ENCODE assay signal across 8 mouse cellular contexts in the genomic region with DNA sequence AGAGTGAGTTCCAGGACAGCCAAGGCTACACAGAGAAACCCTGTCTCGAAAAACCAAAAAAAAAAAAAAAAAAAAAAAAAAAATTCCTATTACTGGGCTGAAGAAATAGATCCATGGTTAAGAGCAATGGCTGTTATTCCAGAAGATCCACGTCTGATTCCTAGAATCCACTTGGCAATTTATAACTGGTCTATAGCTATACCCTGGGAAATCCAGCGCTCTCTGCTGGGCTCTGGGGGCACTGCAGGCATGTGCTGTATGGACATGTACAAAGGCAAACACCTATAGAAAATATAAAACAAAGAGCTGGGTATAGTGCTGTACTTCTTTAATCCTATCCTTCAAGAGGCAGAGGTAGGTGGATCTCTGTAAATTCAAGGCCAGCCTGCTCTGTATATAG. TPM values are rescaled to one million over a fixed set of nuclear protein-coding genes. Genes with fewer than 3 reads are reported as not detected.
DNase-seq lines count a peak whose midpoint lies in the region; ATAC-seq and TF ChIP-seq lines count a peak whose summit lies in the region.

No protein-coding gene starts in this region.

- H3K4me3 ChIP-seq in bone marrow, adult 2 months (replicated peaks; ENCODE audit: control insufficient read depth, low read depth, low read length), result no peak overlapping the region

- no peak overlapping the region for H3K27ac ChIP-seq in bone marrow, adult 2 months (ENCODE audit: control insufficient read depth, insufficient read depth, low read depth, low read length, poor library complexity)

- peak; percentile 57 for TF ChIP-seq CTCF in bone marrow, adult 2 months (IDR thresholded peaks at IDR 0.05; ENCODE audit: control insufficient read depth, insufficient read depth, low read length)

- peak; percentile 31 for DNase-seq in cerebellum, postnatal 10 days
- DNase-seq in cerebellum, adult 9-11 months, result no peak
- peak; percentile 35 for DNase-seq in 3T3-L1 (ENCODE audit: low read depth, low spot score)
- no peak for DNase-seq in frontal cortex, postnatal 14 days (ENCODE audit: low spot score in 2 of 2)
- DNase-seq in gastrocnemius, adult 18-20 months (ENCODE audit: low spot score), result no peak
- DNase-seq in layer of hippocampus, postnatal 25 days (ENCODE audit: extremely low spot score in 1 of 2, low spot score in 1 of 2), result no peak

- ATAC-seq in megakaryocyte-erythroid progenitor cell, adult 5-6 weeks (replicated peaks; ENCODE audit: low FRiP score, low TSS enrichment, poor library complexity, severe bottlenecking), result 0 out of 2 replicates have a peak, but pooled peaks have one; percentile 52

- TF ChIP-seq POLR2A in bone marrow, adult 2 months (IDR thresholded peaks at IDR 0.05; ENCODE audit: borderline replicate concordance, control insufficient read depth, low read depth, low read length), result no peak

- no peaks in the 10 kb centered on the region; the same call in 1 of the 2 replicates for H3K4me1 ChIP-seq in bone marrow, adult 2 months (ENCODE audit: control insufficient read depth, insufficient read depth, low read length)

- 82% methylated on average over 2 of the region's 3 CpGs for WGBS in bone marrow, adult 2 months

RNA-seq across cellular contexts. Expression of a gene that starts 31.2 kb away (rescaled TPM):
- 1.8 and 5.3 TPM in 2 replicates for polyA plus RNA-seq in bone marrow, adult 2 months (2011; ENCODE audit: insufficient read depth, insufficient read length, low replicate concordance, missing spikeins)
- total RNA-seq in megakaryocyte-erythroid progenitor cell, adult 5-6 weeks (2014; fragmentation: Nextera tagmentation), result 10.6 and 12.0 TPM in 2 replicates
- 2.0 and 3.2 TPM in 2 replicates for total RNA-seq in megakaryocyte-erythroid progenitor cell, adult 5-6 weeks (2017)
- 1 to 10 TPM; 2.2 to 2.9 TPM for total RNA-seq in gastrocnemius, adult 18-20 months (2021)
- 1 to 10 TPM; 6.0 to 7.5 TPM for total RNA-seq in layer of hippocampus, postnatal 25 days (2021)

RNA-seq across cellular contexts. Expression of a gene that starts 31.2 kb away (rescaled TPM):
- polyA plus RNA-seq in bone marrow, adult 2 months (2011; ENCODE audit: insufficient read depth, insufficient read length, low replicate concordance, missing spikeins), result 82.8 and 172 TPM in 2 replicates
- 282 and 352 TPM in 2 replicates for total RNA-seq in megakaryocyte-erythroid progenitor cell, adult 5-6 weeks (2014; fragmentation: Nextera tagmentation)
- 261 and 277 TPM in 2 replicates for total RNA-seq in megakaryocyte-erythroid progenitor cell, adult 5-6 weeks (2017)
- 100 to 1,000 TPM; 125 to 137 TPM for total RNA-seq in gastrocnemius, adult 18-20 months (2021)
- 100 to 1,000 TPM; 251 to 321 TPM for total RNA-seq in layer of hippocampus, postnatal 25 days (2021)

Comparison
In these comparisons a context has a peak if more than half of its experiments do, and no peak if none do; other contexts are left out.
1. DNase-seq: peak in cerebellum, postnatal 10 days (2 of 2) and 3T3-L1 (single experiment); none in cerebellum, adult 9-11 months (single experiment), frontal cortex, postnatal 14 days (0 of 2), gastrocnemius, adult 18-20 months (single experiment) and layer of hippocampus, postnatal 25 days (0 of 2).